Mouse (Mus musculus): ENCODE results near the gene Tspan4.

GRCm38 (mm10) chr7:141465388-141466044, 9.5 kb upstream of the Tspan4 start:
- TF ChIP-seq CTCF (IDR thresholded peaks at IDR 0.05; ENCODE audit: extremely low read depth, insufficient read depth, insufficient read length, insufficient replicate concordance) = no peak
- no peak for TF ChIP-seq POLR2A (IDR thresholded peaks at IDR 0.05; ENCODE audit: low read depth, low read length)
